Mouse (Mus musculus) heart, embryonic 13.5 days (tissue): Measurements from ENCODE around the gene Gm20390. TPM values are rescaled to one million over a fixed set of nuclear protein-coding genes. Genes with fewer than 3 reads are reported as not detected.
A peak's percentile ranks its signal among the peaks of the same experiment; 100 is the strongest.

Experiments
- ATAC-seq: fragments of 200-750 bp; cut with Nextera tagmentation; 2 replicates; pipeline ENCODE4 v1.8.0; 2017; ENCODE audit warnings: moderate TSS enrichment; ENCODE audit not compliant: insufficient number of reproducible peaks, low FRiP score, low TSS enrichment; ENCODE audit errors: extremely low read depth
- H3K27ac ChIP-seq: fragments of 300-500 bp; sonication (generic); replicated peaks from 2 replicates; pipeline ENCODE4 v1.5.1; 2015; ENCODE audit warnings: moderate library complexity, mild to moderate bottlenecking, inconsistent platforms
- H3K27me3 ChIP-seq: fragments of 300-500 bp; sonication (generic); replicated peaks from 2 replicates; pipeline ENCODE4 v1.6.1; 2015; ENCODE audit warnings: mild to moderate bottlenecking, inconsistent platforms
- H3K36me3 ChIP-seq: fragments of 300-500 bp; sonication (generic); 2 replicates; pipeline ENCODE4 v1.6.1; 2015; ENCODE audit warnings: mild to moderate bottlenecking, inconsistent platforms
- H3K4me1 ChIP-seq: fragments of 300-500 bp; sonication (generic); 2 replicates; pipeline ENCODE4 v1.6.1; 2015; ENCODE audit warnings: inconsistent platforms
- H3K4me2 ChIP-seq: fragments of 300-500 bp; sonication (generic); 2 replicates; pipeline ENCODE4 v1.6.1; 2015; ENCODE audit warnings: inconsistent platforms, mild to moderate bottlenecking, moderate library complexity
- H3K4me3 ChIP-seq: fragments of 300-500 bp; sonication (generic); 2 replicates; pipeline ENCODE4 v1.5.1; 2015; ENCODE audit warnings: moderate library complexity, mild to moderate bottlenecking, inconsistent platforms
- H3K9ac ChIP-seq: fragments of 300-500 bp; sonication (generic); 2 replicates; pipeline ENCODE4 v1.6.1; 2015; ENCODE audit warnings: inconsistent platforms, mild to moderate bottlenecking, moderate library complexity
- H3K9me3 ChIP-seq: fragments of 300-500 bp; sonication (generic); 2 replicates; pipeline ENCODE4 v1.6.1; 2016; ENCODE audit warnings: inconsistent platforms
- WGBS: fragments of 180-500 bp; shearing (Covaris S2); methylation state at CpG from one replicate; pipeline ENCODE4 v1.1.7; 2015; ENCODE audit warnings: mixed read lengths; 5-methylcytosine and 5-hydroxymethylcytosine counted together
- polyA plus RNA-seq: library from polyadenylated mRNA; unstranded; fragments of >200 nt; fragmentation: Nextera tagmentation; extraction: Ambion mirVana; gene quantifications from 2 replicates; pipeline ENCODE4 v1.2.1, GENCODE M21; 2015

The Gm20390 gene
- polyA plus RNA-seq, 1 experiment from 2014 or later: 303 TPM

- Histone ChIP-seq H3K36me3 (peaks cover 81% of the 10 kb centered on the region), H3K9ac (no peak overlapping the region), H3K4me1 (peaks cover 12% of the 10 kb centered on the region), H3K4me3 (no peak overlapping the region), H3K27ac (no peak overlapping the region), H3K27me3 (no peaks in the 10 kb centered on the region), H3K9me3 (no peaks in the 10 kb centered on the region), H3K4me2 (no peak overlapping the region)
- no peak for ATAC-seq
- WGBS: 87% methylated on average over 4 of the region's 4 CpGs
Observed at GRCm38 (mm10) chr11:93963013-93963412, 5.1 kb downstream of the Gm20390 start.

GRCm38 (mm10) chr11:93961482-93961881 lies 6.6 kb downstream of the Gm20390 start:
- no peak for ATAC-seq
- Histone ChIP-seq H3K4me3 (no peak overlapping the region), H3K4me1 (peaks cover 6% of the 10 kb centered on the region), H3K4me2 (no peak overlapping the region), H3K27ac (no peak overlapping the region), H3K36me3 (peaks cover 86% of the 10 kb centered on the region), H3K9ac (no peak overlapping the region), H3K27me3 (no peaks in the 10 kb centered on the region), H3K9me3 (no peaks in the 10 kb centered on the region)
- WGBS: 87% methylated on average over 6 of the region's 6 CpGs

- peaks cover 29% of the 10 kb centered on the region for H3K4me1 ChIP-seq
- no peaks in the 10 kb centered on the region for H3K9me3 ChIP-seq
- H3K27ac ChIP-seq: no peak overlapping the region
- ATAC-seq: no peak
- peaks cover 67% of the 10 kb centered on the region for H3K36me3 ChIP-seq
- H3K27me3 ChIP-seq: no peaks in the 10 kb centered on the region
- H3K4me2 ChIP-seq: no peak overlapping the region
- no peak overlapping the region for H3K4me3 ChIP-seq
- no peak overlapping the region for H3K9ac ChIP-seq
- WGBS: 65% methylated on average over 4 of the region's 4 CpGs
Observed at GRCm38 (mm10) chr11:93957746-93958145, 10.3 kb downstream of the Gm20390 start.

- no peak overlapping the region for H3K9ac ChIP-seq
- WGBS: 90% methylated on average over 2 of the region's 2 CpGs
- ATAC-seq: no peak
Observed at GRCm38 (mm10) chr11:93957031-93957555, 11.0 kb downstream of the Gm20390 start.

GRCm38 (mm10) chr11:93956159-93956558 lies 11.9 kb downstream of the Gm20390 start, which contains the start of gene Nme2:
TSS of gene Nme2 (minus strand) at chr11:93956259.
- peak within 1 kb of the TSS; percentile 87 for H3K9ac ChIP-seq
- H3K9me3 ChIP-seq: no peaks in the 10 kb centered on the region
- peaks cover 36% of the 10 kb centered on the region for H3K4me1 ChIP-seq
- H3K36me3 ChIP-seq: peaks cover 68% of the 10 kb centered on the region
- peak within 1 kb of the TSS; percentile 86 for H3K4me2 ChIP-seq
- peak within 1 kb of the TSS; percentile 94 for H3K27ac ChIP-seq
- H3K4me3 ChIP-seq: peak within 1 kb of the TSS; percentile 71
- no peaks in the 10 kb centered on the region for H3K27me3 ChIP-seq
- under 1% methylated on average over 6 of the region's 6 CpGs for WGBS
- no peak for ATAC-seq

More at GRCm38 (mm10) chr11:93957031-93957555, 11.0 kb downstream of the Gm20390 start:
- H3K36me3 ChIP-seq: peaks cover 67% of the 10 kb centered on the region
- H3K4me1 ChIP-seq: peaks cover 36% of the 10 kb centered on the region
- H3K27ac ChIP-seq: no peak overlapping the region
- no peaks in the 10 kb centered on the region for H3K27me3 ChIP-seq
- H3K4me3 ChIP-seq: no peak overlapping the region
- no peaks in the 10 kb centered on the region for H3K9me3 ChIP-seq
- H3K4me2 ChIP-seq: no peak overlapping the region

- no peaks in the 10 kb centered on the region for H3K27me3 ChIP-seq
- peak overlapping the region; percentile 71 for H3K4me3 ChIP-seq
- ATAC-seq: peak; percentile 91
- no peaks in the 10 kb centered on the region for H3K9me3 ChIP-seq
- peaks cover 68% of the 10 kb centered on the region for H3K36me3 ChIP-seq
- under 1% methylated on average over 67 of the region's 67 CpGs for WGBS
- peak overlapping the region; percentile 86 for H3K4me2 ChIP-seq
- peak overlapping the region; percentile 87 for H3K9ac ChIP-seq
- peak overlapping the region; percentile 94 for H3K27ac ChIP-seq
- H3K4me1 ChIP-seq: peaks cover 36% of the 10 kb centered on the region
Observed at GRCm38 (mm10) chr11:93955256-93956150, 12.6 kb downstream of the Gm20390 start.

- Histone ChIP-seq H3K9me3 (no peaks in the 10 kb centered on the region), H3K4me3 (peak overlapping the region; percentile 71), H3K27ac (peak overlapping the region; percentile 94), H3K4me1 (peaks cover 36% of the 10 kb centered on the region), H3K4me2 (peak overlapping the region; percentile 86), H3K9ac (peak overlapping the region; percentile 87), H3K27me3 (no peaks in the 10 kb centered on the region), H3K36me3 (peaks cover 68% of the 10 kb centered on the region)
- no peak for ATAC-seq
- WGBS: 35% methylated on average over 13 of the region's 13 CpGs
Observed at GRCm38 (mm10) chr11:93954738-93955255, 13.3 kb downstream of the Gm20390 start.

- Histone ChIP-seq H3K4me2 (no peak overlapping the region), H3K27ac (no peak overlapping the region), H3K4me3 (no peak overlapping the region), H3K27me3 (no peaks in the 10 kb centered on the region), H3K9me3 (no peaks in the 10 kb centered on the region), H3K4me1 (peaks cover 36% of the 10 kb centered on the region), H3K9ac (no peak overlapping the region), H3K36me3 (peaks cover 63% of the 10 kb centered on the region)
- 77% methylated on average over 5 of the region's 5 CpGs for WGBS
- ATAC-seq: no peak
Observed at GRCm38 (mm10) chr11:93952376-93952775, 15.7 kb downstream of the Gm20390 start.

- peaks cover 72% of the 10 kb centered on the region for H3K36me3 ChIP-seq
- WGBS: 86% methylated on average over 1 of the region's 1 CpGs
Observed at GRCm38 (mm10) chr11:93950045-93950444, 18.0 kb downstream of the Gm20390 start.

GRCm38 (mm10) chr11:93948887-93949567 lies 19.1 kb downstream of the Gm20390 start:
- Histone ChIP-seq H3K36me3 (peaks cover 77% of the 10 kb centered on the region), H3K4me1 (peaks cover 18% of the 10 kb centered on the region), H3K27me3 (no peaks in the 10 kb centered on the region), H3K9ac (no peak overlapping the region), H3K27ac (no peak overlapping the region), H3K4me3 (no peak overlapping the region), H3K9me3 (no peaks in the 10 kb centered on the region), H3K4me2 (no peak overlapping the region)
- ATAC-seq: no peak
- 81% methylated on average over 9 of the region's 9 CpGs for WGBS

More at GRCm38 (mm10) chr11:93950045-93950444, 18.0 kb downstream of the Gm20390 start:
- no peak overlapping the region for H3K9ac ChIP-seq
- H3K27ac ChIP-seq: no peak overlapping the region
- peaks cover 26% of the 10 kb centered on the region for H3K4me1 ChIP-seq
- H3K27me3 ChIP-seq: no peaks in the 10 kb centered on the region
- no peak for ATAC-seq
- H3K9me3 ChIP-seq: no peaks in the 10 kb centered on the region
- H3K4me2 ChIP-seq: no peak overlapping the region
- no peak overlapping the region for H3K4me3 ChIP-seq

GRCm38 (mm10) chr11:93944986-93945385 lies 23.1 kb downstream of the Gm20390 start:
- no peaks in the 10 kb centered on the region for H3K4me1 ChIP-seq
- WGBS: 84% methylated on average over 3 of the region's 3 CpGs
- H3K27me3 ChIP-seq: no peaks in the 10 kb centered on the region
- H3K9ac ChIP-seq: no peak overlapping the region
- no peak overlapping the region for H3K4me2 ChIP-seq
- H3K36me3 ChIP-seq: peaks cover 67% of the 10 kb centered on the region
- ATAC-seq: no peak
- no peak overlapping the region for H3K4me3 ChIP-seq
- no peak overlapping the region for H3K27ac ChIP-seq
- H3K9me3 ChIP-seq: no peaks in the 10 kb centered on the region
